Mouse (Mus musculus): ENCODE results near the gene Proca1. TPM values are rescaled to one million over a fixed set of nuclear protein-coding genes. Genes with fewer than 3 reads are reported as not detected.
A peak's percentile ranks its signal among the peaks of the same experiment; 100 is the strongest.

The Proca1 gene
- polyA plus RNA-seq (2015; fragmentation: Nextera tagmentation; extraction: Ambion mirVana): 2.9 and 3.0 TPM in 2 replicates

DNA sequence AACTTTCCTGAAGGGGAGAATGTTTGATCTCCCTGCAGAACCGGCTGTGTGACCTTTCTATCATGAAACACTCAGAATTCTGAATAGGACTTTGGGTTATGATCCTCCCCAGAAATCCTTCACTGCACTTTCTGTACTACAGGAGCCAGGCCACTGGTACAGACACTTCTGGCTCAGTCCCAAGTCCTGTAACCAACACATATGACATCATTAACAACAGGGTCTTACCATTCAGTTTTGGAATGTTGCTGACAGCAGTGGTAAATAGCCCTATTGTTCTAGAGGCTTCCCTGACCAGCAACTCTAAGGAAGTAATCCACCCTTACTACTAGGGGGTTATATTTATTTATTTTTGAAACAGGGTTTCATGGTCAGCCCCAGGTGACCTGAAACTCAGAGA is at the start of gene Proca1:
Proca1 (plus strand) TSS at position 280 of the 400 bp plus-strand sequence.
- no peak within 1 kb of the TSS for H3K9ac ChIP-seq
- ATAC-seq (ENCODE audit: insufficient read depth, low FRiP score, low read depth): no peak
- H3K27me3 ChIP-seq (replicated peaks): no peaks in the 10 kb centered on the region
- H3K4me1 ChIP-seq: peaks cover 23% of the 10 kb centered on the region
- no peaks in the 10 kb centered on the region for H3K9me3 ChIP-seq
- peaks cover 18% of the 10 kb centered on the region; the same call in 1 of the 2 replicates for H3K36me3 ChIP-seq
- no peak within 1 kb of the TSS for H3K27ac ChIP-seq
- 70% methylated on average over 1 of the region's 1 CpGs for WGBS
- H3K4me2 ChIP-seq: peak within 1 kb of the TSS; percentile 89
- peak within 1 kb of the TSS; percentile 56 for H3K4me3 ChIP-seq (replicated peaks)

DNA sequence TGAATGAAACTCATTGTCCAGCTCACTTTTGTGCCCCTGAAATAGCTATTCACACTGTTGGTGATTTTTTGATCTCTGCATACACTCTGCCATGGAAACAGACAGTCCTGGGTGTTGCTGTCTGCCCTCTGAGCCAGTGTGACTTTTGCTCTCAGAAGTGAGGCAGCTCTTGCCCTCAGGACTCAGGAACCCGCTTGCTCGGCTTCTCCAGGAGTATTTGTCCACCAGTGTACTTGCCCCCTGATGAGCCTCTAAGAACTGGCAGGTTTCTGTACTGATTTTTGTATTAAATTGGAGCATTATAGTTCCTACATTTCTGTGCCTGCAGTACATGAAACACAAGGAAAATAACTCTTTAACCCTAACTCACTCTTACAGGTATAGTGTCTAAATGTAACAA is 49.7 kb upstream of the Proca1 start:
- H3K9me3 ChIP-seq: no peaks in the 10 kb centered on the region
- H3K36me3 ChIP-seq: peaks cover 17% of the 10 kb centered on the region
- WGBS: 89% methylated on average over 2 of the region's 2 CpGs
- H3K27ac ChIP-seq: no peak overlapping the region
- no peak overlapping the region for H3K4me3 ChIP-seq (replicated peaks)
- H3K27me3 ChIP-seq (replicated peaks): no peaks in the 10 kb centered on the region
- no peak for ATAC-seq (ENCODE audit: insufficient read depth, low FRiP score, low read depth)
- no peak overlapping the region for H3K9ac ChIP-seq
- no peaks in the 10 kb centered on the region for H3K4me1 ChIP-seq
- H3K4me2 ChIP-seq: no peak overlapping the region

DNA sequence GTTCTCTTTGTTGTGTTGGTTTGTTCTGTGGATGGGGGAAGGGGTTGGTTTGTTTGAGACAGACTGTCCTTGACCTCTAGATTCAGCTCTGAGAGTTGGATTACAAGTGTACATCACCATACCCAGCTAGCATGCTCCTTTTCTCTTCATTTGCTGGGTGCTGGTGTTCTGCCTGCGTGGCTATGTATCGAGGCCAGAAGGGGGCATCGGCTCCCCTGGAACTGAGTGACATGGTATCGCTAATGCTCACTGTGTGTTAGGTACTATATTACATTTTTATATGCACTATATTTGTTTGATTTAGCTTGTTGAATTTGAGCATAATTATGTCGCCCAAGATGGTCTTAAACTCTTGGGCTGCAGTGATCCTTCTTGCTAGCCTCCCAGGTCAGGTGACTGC is 47.0 kb upstream of the Proca1 start:
- WGBS: 80% methylated on average over 5 of the region's 5 CpGs
- Histone ChIP-seq H3K9me3 (no peaks in the 10 kb centered on the region), H3K4me2 (no peak overlapping the region), H3K4me3 (replicated peaks) (no peak overlapping the region), H3K9ac (no peak overlapping the region), H3K27ac (peak overlapping the region; percentile 73), H3K27me3 (replicated peaks) (no peaks in the 10 kb centered on the region), H3K4me1 (no peaks in the 10 kb centered on the region), H3K36me3 (peaks cover 27% of the 10 kb centered on the region)
- no peak; the same call in 1 of the 2 replicates for ATAC-seq (ENCODE audit: insufficient read depth, low FRiP score, low read depth)

DNA sequence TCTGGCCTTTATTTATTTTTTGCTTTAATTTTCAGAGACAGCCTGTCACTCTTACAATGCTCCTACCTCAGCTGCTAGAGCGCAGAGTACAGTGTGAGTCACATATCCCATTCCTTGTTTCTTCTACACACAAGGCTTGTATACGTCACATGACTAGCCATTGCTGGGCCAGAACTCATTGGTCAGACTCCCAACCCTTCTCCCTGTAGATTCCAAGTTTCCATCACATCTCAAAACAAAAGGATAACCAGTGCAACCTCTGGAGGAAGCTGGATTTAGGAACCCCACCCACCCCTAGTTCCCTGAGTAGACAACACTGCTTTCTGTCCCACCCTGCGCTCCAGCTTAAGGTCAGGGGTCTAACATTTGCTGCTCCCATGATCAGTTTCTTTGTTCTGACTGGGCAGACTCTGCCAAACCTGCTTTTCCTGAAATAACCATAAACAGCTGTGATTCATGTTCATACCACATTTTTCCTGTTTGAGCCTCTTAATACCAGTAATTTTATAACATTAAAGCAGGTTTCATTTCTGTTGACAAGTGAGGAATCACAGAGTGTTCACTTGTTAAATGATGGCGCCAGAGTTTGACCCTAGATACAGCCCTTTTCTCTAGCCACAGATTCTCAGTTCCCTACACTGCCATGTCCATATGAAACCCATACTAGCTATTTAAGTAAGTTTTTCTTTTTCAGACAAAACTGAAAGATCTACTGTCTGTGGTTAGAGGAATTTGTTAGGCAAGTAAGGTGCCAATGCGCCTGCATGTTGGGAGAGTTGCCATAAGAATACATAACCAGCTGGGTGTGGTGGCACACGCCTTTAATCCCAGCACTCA is 46.3 kb upstream of the Proca1 start:
- Histone ChIP-seq H3K36me3 (peaks cover 28% of the 10 kb centered on the region), H3K4me3 (replicated peaks) (no peak overlapping the region), H3K4me1 (0 out of 2 replicates have a peak, but pooled peaks cover 1% of the 10 kb centered on the region), H3K27ac (peak overlapping the region; percentile 73), H3K27me3 (replicated peaks) (no peaks in the 10 kb centered on the region), H3K9me3 (no peaks in the 10 kb centered on the region), H3K9ac (no peak overlapping the region), H3K4me2 (no peak overlapping the region)
- peak; percentile 43; the same call in 1 of the 2 replicates for ATAC-seq (ENCODE audit: insufficient read depth, low FRiP score, low read depth)
- WGBS: 75% methylated on average over 6 of the region's 6 CpGs

DNA sequence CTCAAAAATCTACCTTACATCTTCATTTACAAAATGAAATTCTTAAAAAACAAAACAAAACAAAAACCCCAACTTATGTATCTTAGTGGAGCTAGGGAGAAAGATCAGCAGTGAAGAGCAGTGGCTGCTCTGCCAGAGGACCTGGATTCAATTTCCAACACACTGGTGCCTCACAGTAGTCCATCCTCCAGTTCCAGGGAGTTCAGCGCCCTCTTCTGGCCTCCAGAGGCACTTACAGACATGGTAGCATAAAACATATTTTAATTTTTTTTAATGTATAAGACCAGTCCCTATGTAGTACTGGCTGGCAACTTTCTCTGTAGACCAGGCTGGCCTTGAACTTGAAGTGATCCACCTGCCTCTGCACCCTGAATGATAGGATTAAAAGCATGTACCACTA is 42.0 kb upstream of the Proca1 start:
- peaks cover 33% of the 10 kb centered on the region for H3K36me3 ChIP-seq

DNA sequence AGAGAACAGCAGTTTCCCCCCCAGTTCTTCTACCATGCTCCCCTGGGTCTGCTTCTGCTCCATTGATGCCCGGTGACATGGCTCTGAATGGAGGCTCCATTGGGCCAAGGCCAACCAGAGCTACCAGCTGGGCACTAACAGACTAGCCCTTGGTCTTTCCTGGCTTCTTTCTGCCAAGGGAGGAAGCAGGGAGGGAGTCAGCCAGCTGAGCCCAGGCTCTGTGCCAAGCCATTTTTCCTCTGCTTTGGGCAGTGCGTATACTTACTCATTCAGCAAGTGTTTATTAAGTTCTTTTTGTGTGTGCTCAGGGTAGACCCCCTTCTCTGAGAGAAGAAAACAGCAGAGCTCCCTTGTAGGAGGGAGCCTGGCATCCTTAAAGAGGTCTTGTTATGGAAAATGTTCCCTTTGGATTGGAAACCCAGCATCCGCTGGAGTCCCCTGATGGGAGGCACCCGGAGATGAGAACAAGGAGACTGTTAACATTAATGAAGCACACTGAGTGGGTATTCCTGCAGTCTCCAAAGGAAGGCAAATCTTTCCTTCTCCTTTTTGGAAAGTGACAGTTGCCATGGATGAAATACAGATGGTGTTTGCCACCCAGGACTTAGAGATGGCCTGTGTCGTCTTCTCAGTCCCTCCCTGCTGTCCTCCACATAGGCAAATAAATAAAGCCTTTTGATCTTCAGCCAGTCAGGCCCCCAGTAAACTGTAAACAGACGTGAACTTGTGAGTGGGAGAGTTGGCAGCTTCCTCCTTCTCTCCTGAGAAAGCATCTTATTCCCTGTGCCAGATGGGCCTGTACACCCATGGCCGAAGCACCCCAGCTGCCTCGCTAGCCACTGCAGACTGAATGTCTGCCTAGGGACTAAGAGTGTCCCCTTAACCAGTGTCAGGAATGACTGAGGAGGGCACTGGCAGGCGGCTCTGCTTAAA is 40.6 kb upstream of the Proca1 start:
- peaks cover 39% of the 10 kb centered on the region for H3K36me3 ChIP-seq
- no peaks in the 10 kb centered on the region for H3K27me3 ChIP-seq (replicated peaks)
- no peak overlapping the region for H3K9ac ChIP-seq
- H3K27ac ChIP-seq: peak overlapping the region; percentile 73
- H3K4me1 ChIP-seq: peaks cover 8% of the 10 kb centered on the region; the same call in 1 of the 2 replicates
- ATAC-seq (ENCODE audit: insufficient read depth, low FRiP score, low read depth): no peak
- H3K4me3 ChIP-seq (replicated peaks): no peak overlapping the region
- 46% methylated on average over 9 of the region's 9 CpGs for WGBS
- no peaks in the 10 kb centered on the region for H3K9me3 ChIP-seq
- no peak overlapping the region for H3K4me2 ChIP-seq

More for the DNA sequence above, 42.0 kb upstream of the Proca1 start:
- 36% methylated on average over 1 of the region's 1 CpGs for WGBS
- no peak for ATAC-seq (ENCODE audit: insufficient read depth, low FRiP score, low read depth)
- no peak overlapping the region for H3K4me3 ChIP-seq (replicated peaks)
- H3K27me3 ChIP-seq (replicated peaks): no peaks in the 10 kb centered on the region
- H3K4me2 ChIP-seq: no peak overlapping the region
- no peak overlapping the region for H3K9ac ChIP-seq
- no peaks in the 10 kb centered on the region for H3K9me3 ChIP-seq
- peaks cover 8% of the 10 kb centered on the region; the same call in 1 of the 2 replicates for H3K4me1 ChIP-seq
- no peak overlapping the region for H3K27ac ChIP-seq

DNA sequence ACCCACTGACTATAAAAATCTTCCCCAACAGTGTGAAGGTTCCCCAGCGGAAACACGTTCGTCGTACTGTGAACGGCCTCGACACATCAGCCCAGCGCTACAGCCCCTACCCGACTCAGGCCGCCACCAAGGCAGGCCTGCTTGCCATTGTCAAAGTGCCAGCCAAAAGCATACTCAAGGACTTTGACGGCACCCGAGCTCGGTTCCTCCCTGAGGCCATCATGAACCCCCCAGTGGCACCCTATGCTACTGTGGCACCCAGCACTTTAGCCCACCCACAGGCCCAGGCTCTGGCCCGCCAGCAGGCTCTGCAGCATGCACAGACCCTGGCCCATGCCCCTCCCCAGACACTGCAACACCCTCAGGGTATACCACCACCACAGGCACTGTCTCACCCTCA is 39.4 kb upstream of the Proca1 start:
- peaks cover 52% of the 10 kb centered on the region for H3K36me3 ChIP-seq
- WGBS: 81% methylated on average over 13 of the region's 13 CpGs
- H3K9ac ChIP-seq: no peak overlapping the region
- peak overlapping the region; percentile 73; the same call in 1 of the 2 replicates for H3K27ac ChIP-seq
- no peak overlapping the region for H3K4me2 ChIP-seq
- H3K4me1 ChIP-seq: peaks cover 8% of the 10 kb centered on the region; the same call in 1 of the 2 replicates
- H3K9me3 ChIP-seq: no peaks in the 10 kb centered on the region
- H3K27me3 ChIP-seq (replicated peaks): no peaks in the 10 kb centered on the region
- no peak overlapping the region for H3K4me3 ChIP-seq (replicated peaks)
- no peak for ATAC-seq (ENCODE audit: insufficient read depth, low FRiP score, low read depth)

DNA sequence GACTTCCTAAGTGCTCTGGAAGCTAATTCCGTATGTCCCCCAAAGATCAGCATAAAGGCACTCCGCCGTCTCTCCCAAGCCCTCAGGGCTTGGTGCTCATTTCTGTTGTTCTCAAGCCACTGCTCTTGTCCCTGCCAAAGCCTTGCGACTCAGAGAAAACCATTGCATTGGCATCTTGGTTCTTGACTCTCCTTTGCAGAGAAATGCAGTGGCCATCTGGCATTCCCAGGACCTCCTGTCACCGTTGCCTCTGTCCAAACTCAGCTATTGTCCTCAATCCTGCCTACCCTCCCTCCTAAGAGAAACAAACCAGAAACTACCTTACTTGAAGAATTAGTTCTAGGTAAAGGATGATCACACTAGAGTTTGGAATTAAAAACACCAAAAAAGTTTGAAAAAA is 37.5 kb upstream of the Proca1 start:
- ATAC-seq (ENCODE audit: insufficient read depth, low FRiP score, low read depth): no peak
- no peaks in the 10 kb centered on the region for H3K27me3 ChIP-seq (replicated peaks)
- H3K4me2 ChIP-seq: no peak overlapping the region
- peaks cover 62% of the 10 kb centered on the region for H3K36me3 ChIP-seq
- no peak overlapping the region for H3K27ac ChIP-seq
- H3K4me3 ChIP-seq (replicated peaks): no peak overlapping the region
- H3K4me1 ChIP-seq: peaks cover 17% of the 10 kb centered on the region
- H3K9me3 ChIP-seq: no peaks in the 10 kb centered on the region
- H3K9ac ChIP-seq: no peak overlapping the region
- WGBS: 81% methylated on average over 5 of the region's 5 CpGs

DNA sequence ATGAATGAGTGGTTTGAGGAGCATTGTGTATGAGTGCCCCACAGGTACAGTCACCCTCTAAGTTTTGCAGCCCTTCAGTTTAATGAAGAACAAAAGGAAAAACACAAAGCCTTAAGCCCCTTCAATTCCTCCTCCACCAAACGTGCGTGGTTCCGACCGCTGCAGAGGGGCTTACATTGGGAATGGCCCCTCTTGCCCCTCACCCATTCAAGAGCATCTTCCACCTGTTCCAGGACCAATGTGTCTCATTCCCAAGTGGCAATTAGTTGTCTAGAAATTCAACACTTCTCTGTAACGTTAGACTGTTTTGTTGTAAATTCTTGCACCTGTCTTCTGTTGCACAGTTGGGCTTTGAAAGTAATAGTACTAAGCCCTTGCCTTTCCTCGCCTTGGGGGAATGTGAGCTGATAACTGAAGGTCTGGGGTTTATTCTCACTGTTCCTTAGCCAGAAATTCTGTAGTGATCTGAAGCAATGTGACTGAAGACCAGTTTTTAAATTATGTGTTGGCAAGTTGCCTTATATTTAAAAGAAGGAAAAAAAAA is 37.0 kb upstream of the Proca1 start:
- 75% methylated on average over 6 of the region's 6 CpGs for WGBS
- ATAC-seq (ENCODE audit: insufficient read depth, low FRiP score, low read depth): no peak
- Histone ChIP-seq H3K4me3 (replicated peaks) (no peak overlapping the region), H3K9me3 (no peaks in the 10 kb centered on the region), H3K4me1 (peaks cover 20% of the 10 kb centered on the region), H3K27ac (no peak overlapping the region), H3K27me3 (replicated peaks) (no peaks in the 10 kb centered on the region), H3K9ac (no peak overlapping the region), H3K36me3 (peaks cover 62% of the 10 kb centered on the region), H3K4me2 (no peak overlapping the region)

DNA sequence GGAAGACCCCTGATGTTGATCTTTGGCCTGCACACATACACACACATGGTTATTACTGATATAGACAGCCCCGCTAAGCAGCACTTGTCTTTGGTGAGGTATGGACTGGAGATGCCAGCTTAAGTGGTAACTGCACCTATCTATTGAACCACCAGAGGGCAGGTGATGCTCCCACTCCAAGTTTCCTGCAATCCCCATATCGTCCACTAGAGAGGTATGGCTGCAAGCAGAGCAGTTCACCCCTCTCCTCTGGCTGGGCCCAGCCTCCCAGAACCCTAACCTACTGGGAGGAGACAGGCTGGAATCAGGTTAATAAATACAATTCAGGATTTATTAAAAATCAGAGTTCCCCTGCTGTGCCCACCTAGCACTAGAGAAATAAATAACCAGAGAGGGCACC is 34.1 kb upstream of the Proca1 start:
- no peak overlapping the region for H3K9ac ChIP-seq
- no peaks in the 10 kb centered on the region for H3K9me3 ChIP-seq
- no peak overlapping the region for H3K27ac ChIP-seq
- H3K4me3 ChIP-seq (replicated peaks): no peak overlapping the region
- peaks cover 31% of the 10 kb centered on the region for H3K4me1 ChIP-seq
- no peak overlapping the region for H3K4me2 ChIP-seq
- peaks cover 68% of the 10 kb centered on the region for H3K36me3 ChIP-seq
- WGBS: 19% methylated on average over 2 of the region's 2 CpGs
- 0 out of 2 replicates have a peak, but pooled peaks have one; percentile 34 for ATAC-seq (ENCODE audit: insufficient read depth, low FRiP score, low read depth)
- H3K27me3 ChIP-seq (replicated peaks): no peaks in the 10 kb centered on the region

DNA sequence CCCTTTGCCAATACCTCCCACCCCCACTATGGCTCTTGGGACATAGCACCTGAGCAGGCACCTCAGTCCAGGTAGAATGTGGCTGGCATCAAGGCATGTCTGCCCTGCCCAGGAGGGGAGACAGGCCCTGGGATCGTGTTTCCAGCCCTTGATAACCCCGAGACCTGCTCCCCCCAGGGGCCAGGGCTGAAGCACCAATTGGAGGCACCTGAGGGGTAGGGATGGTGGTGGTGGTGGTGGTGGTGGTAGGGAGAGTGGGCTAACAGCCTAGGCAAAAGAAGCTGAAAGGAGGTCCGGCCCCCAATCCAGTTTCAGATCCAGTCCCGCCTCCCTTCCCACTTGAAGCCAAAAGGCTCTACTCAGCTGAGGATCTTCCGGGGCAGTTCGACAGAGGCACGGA is 33.6 kb upstream of the Proca1 start:
- Histone ChIP-seq H3K4me1 (peaks cover 31% of the 10 kb centered on the region), H3K4me3 (replicated peaks) (no peak overlapping the region), H3K36me3 (peaks cover 63% of the 10 kb centered on the region), H3K27me3 (replicated peaks) (no peaks in the 10 kb centered on the region), H3K4me2 (no peak overlapping the region), H3K9me3 (no peaks in the 10 kb centered on the region), H3K27ac (no peak overlapping the region), H3K9ac (no peak overlapping the region)
- WGBS: 75% methylated on average over 7 of the region's 7 CpGs
- ATAC-seq (ENCODE audit: insufficient read depth, low FRiP score, low read depth): no peak
